In the genomic region with DNA sequence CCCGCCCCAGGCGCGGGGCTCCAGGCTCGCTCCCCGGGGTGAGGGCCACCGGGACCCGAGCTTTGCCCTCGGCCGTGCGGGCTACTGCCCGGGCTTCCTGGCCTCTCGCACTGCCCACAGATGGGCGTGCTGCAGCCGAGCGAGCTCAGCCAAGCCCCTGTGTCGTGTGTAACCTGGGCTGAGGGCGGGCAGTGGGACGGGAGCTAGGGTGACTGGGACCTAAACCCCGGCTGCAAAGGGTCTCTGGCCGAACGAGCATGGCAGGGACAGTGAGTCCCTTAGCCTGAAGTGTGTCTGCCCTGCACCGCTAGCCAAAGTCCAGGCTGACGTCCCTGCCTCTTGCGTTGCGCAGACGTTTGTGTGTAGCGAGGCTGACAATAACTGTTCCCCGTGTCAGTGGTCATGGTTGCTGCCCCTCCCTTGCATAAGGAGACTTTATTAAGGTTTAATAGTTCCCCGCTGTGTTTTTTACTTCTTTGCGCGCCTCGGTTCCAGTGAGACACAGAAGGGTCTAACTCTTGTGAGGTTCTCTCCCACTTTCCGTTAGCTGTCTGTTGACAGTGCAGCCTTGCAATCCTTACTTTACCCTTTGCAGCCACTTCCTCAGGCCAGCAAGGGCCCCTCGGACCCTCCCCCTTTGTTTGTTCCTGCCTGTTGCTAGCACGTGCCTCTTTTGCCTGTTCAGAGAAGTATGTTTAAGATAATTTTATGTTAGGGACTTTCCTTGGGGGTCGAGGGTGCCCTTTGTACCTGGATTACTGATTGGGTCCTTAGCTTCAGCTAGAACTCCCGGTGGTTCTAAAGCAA, we compare ENCODE assay signal across 8 mouse cellular contexts. TPM values are rescaled to one million over a fixed set of nuclear protein-coding genes. Genes with fewer than 3 reads are reported as not detected.
DNase-seq lines count a peak whose midpoint lies in the region; ATAC-seq and TF ChIP-seq lines count a peak whose summit lies in the region.

No protein-coding gene starts in this region.

- no peak for TF ChIP-seq POLR2A in limb, embryonic 14.5 days (IDR thresholded peaks at IDR 0.05; ENCODE audit: borderline replicate concordance, extremely low read depth, insufficient read depth, insufficient read length)

- peaks cover 10% of the 10 kb centered on the region for H3K4me1 ChIP-seq in kidney, embryonic 14.5 days (ENCODE audit: control insufficient read depth, insufficient read depth, low read length)
- H3K4me1 ChIP-seq in forebrain, embryonic 14.5 days (ENCODE audit: control insufficient read depth, insufficient read depth, low read length): peaks cover 3% of the 10 kb centered on the region
- H3K4me1 ChIP-seq in limb, embryonic 14.5 days (ENCODE audit: control insufficient read depth, insufficient read depth, low read length): peaks cover 7% of the 10 kb centered on the region; the same call in 1 of the 2 replicates

- intact Hi-C loops in left cerebral cortex, postnatal 36 days (cut with DNase I): loop anchor here (5.0 kb wide), 1 partner anchor 55 kb away; the partner anchor contains the start of gene Lrrc47

- no peak for DNase-seq in kidney, adult 11 months
- peak; percentile 24 for DNase-seq in MEL-GATA-1-ER (ENCODE audit: extremely low read depth, low read depth)
- DNase-seq in forebrain, embryonic 14.5 days (ENCODE audit: low spot score): peak; percentile 19
- DNase-seq in limb, embryonic 14.5 days (ENCODE audit: low spot score): peak; percentile 11
- peak; percentile 69 for DNase-seq in neural tube, embryonic 10.5 days (ENCODE audit: extremely low spot score, low spot score)
- no peak for DNase-seq in spleen, adult 18-20 months
- DNase-seq in left cerebral cortex, postnatal 36 days (ENCODE audit: low spot score in 2 of 2): no peak

- H3K4me2 ChIP-seq in kidney, embryonic 14.5 days (replicated peaks; ENCODE audit: low read depth, low read length): peak overlapping the region; percentile 50
- H3K4me2 ChIP-seq in forebrain, embryonic 14.5 days (ENCODE audit: low read length): peak overlapping the region; percentile 91
- peak overlapping the region; percentile 86 for H3K4me2 ChIP-seq in limb, embryonic 14.5 days (replicated peaks; ENCODE audit: low read depth, low read length, severe bottlenecking)

- H3K27me3 ChIP-seq in kidney, embryonic 14.5 days (ENCODE audit: control insufficient read depth, insufficient read depth, low read length): no peaks in the 10 kb centered on the region
- H3K27me3 ChIP-seq in forebrain, embryonic 14.5 days (replicated peaks; ENCODE audit: control insufficient read depth, insufficient read depth, low read length): 0 out of 2 replicates have a peak, but pooled peaks cover 4% of the 10 kb centered on the region
- H3K27me3 ChIP-seq in limb, embryonic 14.5 days (ENCODE audit: control insufficient read depth, insufficient read depth, low read length): no peaks in the 10 kb centered on the region

- peak; percentile 82 for ATAC-seq in kidney, embryonic 14.5 days (ENCODE audit: low FRiP score, low TSS enrichment)
- peak; percentile 53; the same call in 1 of the 2 replicates for ATAC-seq in forebrain, embryonic 14.5 days
- ATAC-seq in limb, embryonic 14.5 days (ENCODE audit: low FRiP score, low read depth): peak; percentile 53

- no peaks in the 10 kb centered on the region for H3K9me3 ChIP-seq in kidney, embryonic 14.5 days (ENCODE audit: control insufficient read depth, low read length)
- H3K9me3 ChIP-seq in forebrain, embryonic 14.5 days (replicated peaks; ENCODE audit: control insufficient read depth, low read length): no peaks in the 10 kb centered on the region
- no peaks in the 10 kb centered on the region for H3K9me3 ChIP-seq in limb, embryonic 14.5 days (ENCODE audit: control insufficient read depth, low read length)

- peak overlapping the region; percentile 76 for H3K4me3 ChIP-seq in kidney, embryonic 14.5 days (ENCODE audit: low read length)
- peak overlapping the region; percentile 71 for H3K4me3 ChIP-seq in forebrain, embryonic 14.5 days (ENCODE audit: low read depth, low read length)
- peak overlapping the region; percentile 65 for H3K4me3 ChIP-seq in limb, embryonic 14.5 days (replicated peaks; ENCODE audit: low read length)

- H3K27ac ChIP-seq in kidney, embryonic 14.5 days (ENCODE audit: low read depth, low read length): peak overlapping the region; percentile 90
- H3K27ac ChIP-seq in forebrain, embryonic 14.5 days (ENCODE audit: low read depth, low read length): peak overlapping the region; percentile 87
- peak overlapping the region; percentile 86 for H3K27ac ChIP-seq in limb, embryonic 14.5 days (replicated peaks; ENCODE audit: low read depth, low read length)

- H3K36me3 ChIP-seq in kidney, embryonic 14.5 days (ENCODE audit: control insufficient read depth, insufficient read depth, low read length): peaks cover 31% of the 10 kb centered on the region
- H3K36me3 ChIP-seq in forebrain, embryonic 14.5 days (ENCODE audit: control insufficient read depth, insufficient read depth, low read length): peaks cover 31% of the 10 kb centered on the region
- peaks cover 27% of the 10 kb centered on the region for H3K36me3 ChIP-seq in limb, embryonic 14.5 days (ENCODE audit: control insufficient read depth, insufficient read depth, low read length)

- WGBS in kidney, embryonic 14.5 days: 0% methylated on average over 35 of the region's 37 CpGs
- under 1% methylated on average over 35 of the region's 37 CpGs for WGBS in forebrain, embryonic 14.5 days
- under 1% methylated on average over 37 of the region's 37 CpGs for WGBS in limb, embryonic 14.5 days

- H3K9ac ChIP-seq in kidney, embryonic 14.5 days (ENCODE audit: low read depth, low read length): peak overlapping the region; percentile 86
- peak overlapping the region; percentile 93 for H3K9ac ChIP-seq in forebrain, embryonic 14.5 days (ENCODE audit: low read length)
- peak overlapping the region; percentile 86 for H3K9ac ChIP-seq in limb, embryonic 14.5 days (ENCODE audit: low read depth, low read length, severe bottlenecking)

RNA-seq across cellular contexts. Expression of gene A430005L14Rik, which starts 0.6 kb away (rescaled TPM):
- polyA plus RNA-seq in kidney, embryonic 14.5 days (2014; fragmentation: Nextera tagmentation; extraction: Ambion mirVana): 104 and 115 TPM in 2 replicates
- 71.3 and 78.3 TPM in 2 replicates for polyA plus RNA-seq in forebrain, embryonic 14.5 days (2014; fragmentation: Nextera tagmentation; extraction: Ambion mirVana)
- 43.5 and 44.4 TPM in 2 replicates for polyA plus RNA-seq in limb, embryonic 14.5 days (2012; rRNA removed)
- polyA plus RNA-seq in limb, embryonic 14.5 days (2014; fragmentation: Nextera tagmentation; extraction: Ambion mirVana): 70.8 and 71.6 TPM in 2 replicates
- total RNA-seq in left cerebral cortex, postnatal 36 days (2021): 10 to 100 TPM; 24.6 to 26.4 TPM

RNA-seq across cellular contexts. Expression of gene Dffb, which starts 17.3 kb away (rescaled TPM):
- polyA plus RNA-seq in kidney, embryonic 14.5 days (2014; fragmentation: Nextera tagmentation; extraction: Ambion mirVana): 11.1 and 14.1 TPM in 2 replicates
- polyA plus RNA-seq in forebrain, embryonic 14.5 days (2014; fragmentation: Nextera tagmentation; extraction: Ambion mirVana): 7.4 and 8.6 TPM in 2 replicates
- 28.8 and 39.6 TPM in 2 replicates for polyA plus RNA-seq in limb, embryonic 14.5 days (2012; rRNA removed)
- 10.5 and 12.0 TPM in 2 replicates for polyA plus RNA-seq in limb, embryonic 14.5 days (2014; fragmentation: Nextera tagmentation; extraction: Ambion mirVana)
- 10 to 100 TPM; 10.5 to 15.3 TPM for total RNA-seq in left cerebral cortex, postnatal 36 days (2021)

RNA-seq across cellular contexts. Expression of gene Cep104, which starts 17.3 kb away (rescaled TPM):
- 11.4 and 17.4 TPM in 2 replicates for polyA plus RNA-seq in kidney, embryonic 14.5 days (2014; fragmentation: Nextera tagmentation; extraction: Ambion mirVana)
- 13.2 and 16.8 TPM in 2 replicates for polyA plus RNA-seq in forebrain, embryonic 14.5 days (2014; fragmentation: Nextera tagmentation; extraction: Ambion mirVana)
- 13.3 and 14.0 TPM in 2 replicates for polyA plus RNA-seq in limb, embryonic 14.5 days (2012; rRNA removed)
- 13.9 and 18.0 TPM in 2 replicates for polyA plus RNA-seq in limb, embryonic 14.5 days (2014; fragmentation: Nextera tagmentation; extraction: Ambion mirVana)
- total RNA-seq in left cerebral cortex, postnatal 36 days (2021): 10 to 100 TPM; 30.8 to 35.9 TPM

RNA-seq across cellular contexts. Expression of gene Lrrc47, which starts 53.9 kb away (rescaled TPM):
- 12.1 and 13.6 TPM in 2 replicates for polyA plus RNA-seq in kidney, embryonic 14.5 days (2014; fragmentation: Nextera tagmentation; extraction: Ambion mirVana)
- polyA plus RNA-seq in forebrain, embryonic 14.5 days (2014; fragmentation: Nextera tagmentation; extraction: Ambion mirVana): 8.4 and 9.2 TPM in 2 replicates
- polyA plus RNA-seq in limb, embryonic 14.5 days (2012; rRNA removed): 49.2 and 59.0 TPM in 2 replicates
- 11.8 and 12.3 TPM in 2 replicates for polyA plus RNA-seq in limb, embryonic 14.5 days (2014; fragmentation: Nextera tagmentation; extraction: Ambion mirVana)
- 10 to 100 TPM; 63.2 to 63.8 TPM for total RNA-seq in left cerebral cortex, postnatal 36 days (2021)

Comparison
In these comparisons a context has a peak if more than half of its experiments do, and no peak if none do; other contexts are left out.
1. DNase-seq: peak in MEL-GATA-1-ER (single experiment), forebrain, embryonic 14.5 days (single experiment), limb, embryonic 14.5 days (single experiment) and neural tube, embryonic 10.5 days (single experiment); none in kidney, adult 11 months (single experiment), spleen, adult 18-20 months (0 of 2) and left cerebral cortex, postnatal 36 days (0 of 2).
2. Peak in every context shown above with its lines, with median percentiles within 50 percentile points of each other: ATAC-seq, H3K27ac ChIP-seq, H3K4me2 ChIP-seq, H3K4me3 ChIP-seq and H3K9ac ChIP-seq.